Mouse (Mus musculus): Measurements from ENCODE around the gene Spred1.
"Not testable (repeated sequence)": the region's sequence is repeated elsewhere in the genome, so short reads cannot be mapped to it uniquely, and the experiment has no call there.

Spred1 gene

DNA sequence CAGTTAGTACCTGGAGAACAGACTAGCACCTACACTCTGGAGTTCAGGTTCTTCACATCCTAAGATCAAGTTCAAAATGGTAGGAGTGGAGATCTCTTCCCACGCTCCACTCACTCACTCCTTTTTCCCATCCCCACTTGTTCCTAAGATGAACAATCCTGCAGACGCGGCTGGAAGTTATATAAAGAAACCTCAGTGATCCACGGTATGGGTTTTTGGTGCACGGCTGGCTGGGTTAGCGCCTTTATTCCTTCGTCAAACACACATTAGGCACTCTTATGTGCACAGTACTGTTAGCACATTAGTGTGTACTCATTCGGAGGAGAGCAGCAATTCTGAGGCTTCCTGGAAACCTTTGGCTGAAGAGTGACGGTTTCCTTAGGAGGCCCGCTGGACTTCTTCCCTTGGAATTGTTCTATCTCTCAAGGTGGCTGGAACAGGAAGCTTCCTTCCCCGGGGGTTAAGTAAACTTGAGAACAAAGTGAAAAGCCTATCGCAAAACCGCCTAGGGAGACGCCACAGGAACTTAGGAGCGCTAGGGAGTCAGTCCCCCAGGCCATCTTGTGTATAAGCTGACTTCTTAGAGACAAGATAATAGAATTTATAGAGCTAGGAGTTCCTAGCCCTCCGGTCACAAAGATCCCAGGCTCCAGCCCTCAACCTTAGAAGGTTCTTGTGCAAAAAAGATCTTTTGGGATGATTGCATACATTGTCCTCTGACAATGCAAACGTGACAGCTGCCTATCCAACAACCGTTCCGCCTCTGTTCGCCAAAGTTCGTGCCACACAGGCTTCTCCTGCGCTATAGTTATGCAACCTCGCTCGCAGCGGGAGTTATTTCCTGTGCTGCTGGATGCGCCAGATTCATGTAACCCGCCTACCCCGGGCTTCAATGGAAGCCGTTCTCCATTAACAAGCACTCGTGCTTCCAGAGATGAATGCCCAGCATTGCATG is 1.6 kb upstream of the Spred1 start:
- peak in 1 of 2 experiments; percentile 24 for DNase-seq (ENCODE audit: low read depth in 1 of 2, low spot score in 2 of 2)

DNA sequence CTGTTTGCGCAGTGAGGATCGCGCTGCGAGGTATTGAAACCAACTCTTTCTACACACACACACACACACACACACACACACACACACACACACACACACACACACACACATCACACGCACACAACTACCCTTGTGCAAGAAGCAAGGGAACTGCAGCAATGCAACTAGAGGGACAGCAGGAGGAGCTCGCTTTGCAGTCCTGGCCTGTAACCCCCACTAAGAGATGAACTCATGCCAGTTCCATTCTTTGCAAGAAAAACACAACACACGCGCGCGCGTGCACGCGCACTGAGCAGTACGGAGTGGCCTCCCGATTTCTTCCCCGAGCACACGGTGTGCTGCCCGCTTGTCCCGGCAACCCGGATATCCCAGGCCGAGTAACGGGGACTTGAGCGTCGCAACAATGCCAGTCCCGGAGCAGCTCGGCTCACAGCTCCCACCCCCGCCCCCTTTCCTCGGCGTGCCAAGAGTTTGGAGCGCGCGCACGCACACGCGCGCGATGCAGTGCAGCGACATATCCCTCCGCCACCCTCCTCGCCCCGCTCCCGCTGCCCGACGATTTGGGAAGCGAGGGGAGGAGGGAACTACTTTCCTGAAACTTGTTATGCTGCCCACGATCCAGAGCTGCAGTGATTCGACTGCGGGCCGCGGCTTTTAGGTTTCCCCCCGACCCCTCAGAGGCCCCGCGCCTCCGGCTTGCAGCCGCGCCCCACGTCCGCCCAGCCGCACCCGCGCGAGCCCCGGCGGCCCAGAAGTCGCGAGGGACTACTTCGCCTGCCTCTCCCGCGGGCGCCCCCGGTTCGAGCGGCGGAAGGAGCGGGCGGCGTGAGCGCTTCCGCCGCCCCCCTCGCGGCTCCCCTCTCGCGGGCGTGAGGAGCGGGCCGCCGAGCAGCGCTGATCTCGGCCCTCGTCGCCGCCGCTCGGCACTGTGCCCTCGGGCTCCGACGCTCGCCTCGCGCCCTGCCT is 645 bp upstream of the Spred1 start:
- peak; percentile 63 to 75 for DNase-seq (ENCODE audit: low read depth in 1 of 2, low spot score in 2 of 2)

DNA sequence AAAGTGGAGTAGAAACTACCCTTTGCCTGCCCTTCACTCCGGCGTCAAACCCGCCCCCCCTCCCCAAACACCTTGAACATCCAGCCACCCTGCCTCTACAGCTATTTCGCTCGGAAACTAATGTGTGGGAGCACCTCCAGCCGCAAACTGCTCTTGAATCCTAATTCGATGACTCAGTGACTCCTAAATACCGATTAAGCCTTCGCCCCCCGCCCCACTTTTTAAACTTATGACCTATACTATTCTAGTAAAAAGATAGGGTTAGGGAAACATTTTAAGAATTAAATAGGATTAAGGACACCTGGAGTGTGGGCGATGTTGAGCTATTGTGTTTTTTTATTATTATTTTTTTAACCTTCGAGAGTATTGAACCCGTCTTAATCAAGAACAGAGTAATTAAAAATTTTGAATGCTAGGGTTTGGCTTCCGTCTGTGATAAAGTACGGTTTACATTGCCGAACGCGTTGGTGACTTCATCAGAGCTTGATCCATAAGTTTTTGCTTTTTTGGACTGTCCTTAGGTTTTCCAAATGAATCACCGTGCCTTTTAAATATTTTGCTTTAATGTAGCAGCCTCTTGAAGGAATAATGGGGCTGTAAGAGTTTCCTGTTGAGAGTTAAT is 921 bp downstream of the Spred1 start:
- DNase-seq (ENCODE audit: low read depth in 1 of 2, low spot score in 2 of 2), result no peak

DNA sequence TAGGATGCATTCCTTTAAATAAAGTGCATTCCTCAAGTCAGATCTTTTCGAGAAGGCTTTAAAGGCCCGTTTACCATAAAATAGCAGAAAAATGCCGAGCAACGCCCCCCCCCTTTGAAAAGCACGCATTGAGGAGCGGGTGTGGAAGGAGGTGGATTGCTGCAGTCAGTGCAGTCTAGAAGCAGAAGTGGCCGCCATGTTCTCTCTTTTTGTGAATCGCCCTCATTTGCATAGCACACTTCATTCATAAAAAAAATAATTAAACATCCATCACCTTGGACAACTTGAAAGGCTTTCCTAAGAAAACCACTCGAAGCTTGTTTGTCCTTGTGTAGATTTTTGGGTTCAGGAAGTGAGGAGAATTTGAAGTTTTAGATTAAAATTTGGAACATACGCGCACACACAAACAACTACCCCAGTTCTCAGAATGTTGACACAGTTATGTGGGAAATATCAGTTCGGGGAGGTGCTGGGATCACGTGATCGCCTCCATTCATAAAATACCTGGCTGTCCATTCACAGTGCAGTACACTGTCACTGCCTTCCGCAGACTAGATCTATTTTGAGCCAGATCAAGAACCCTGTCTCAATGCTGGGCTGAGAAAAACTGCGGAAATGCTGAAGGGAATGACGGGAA is 1.6 kb downstream of the Spred1 start:
- no peak for DNase-seq (ENCODE audit: low read depth in 1 of 2, low spot score in 2 of 2)

DNA sequence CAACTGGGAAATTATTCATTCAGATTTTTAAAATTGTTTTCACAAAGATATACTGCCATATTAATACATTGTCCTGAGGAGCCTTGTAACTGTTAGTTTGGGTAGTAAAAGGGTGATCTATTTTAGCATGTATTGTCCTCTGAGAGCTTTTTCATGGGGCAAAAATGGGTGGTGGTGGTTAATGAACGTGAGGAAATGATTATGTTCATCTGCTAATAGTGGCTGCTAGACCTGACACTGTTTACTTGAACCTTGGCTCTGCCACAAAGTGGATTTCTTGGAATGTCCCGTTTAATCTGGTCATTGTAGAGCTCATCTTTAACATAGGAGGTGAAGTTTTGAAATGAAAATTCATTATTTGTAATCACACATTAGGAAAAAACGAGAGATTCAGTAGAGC is 2.5 kb downstream of the Spred1 start:
- no peak for DNase-seq (ENCODE audit: low read depth in 1 of 2, low spot score in 2 of 2)

DNA sequence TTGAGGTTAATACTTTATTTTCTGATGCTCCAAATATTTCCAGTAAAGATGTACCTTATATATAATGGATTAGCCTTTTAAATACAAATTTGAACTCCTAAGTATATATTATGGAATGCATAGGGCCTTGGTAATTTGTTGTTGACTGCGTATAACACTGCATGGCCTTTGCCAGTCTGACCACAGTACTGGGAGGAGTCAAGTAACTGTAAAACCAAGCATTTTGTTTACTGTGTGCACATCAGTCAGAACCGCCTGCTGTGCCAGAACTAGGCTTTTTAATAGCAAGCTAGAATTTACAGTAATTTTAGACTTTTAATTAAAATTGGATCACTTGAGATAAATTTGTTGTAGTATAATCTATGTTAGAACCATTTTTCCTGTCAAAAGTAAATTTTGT is 3.7 kb downstream of the Spred1 start:
- no peak for DNase-seq (ENCODE audit: low read depth in 1 of 2, low spot score in 2 of 2)

DNA sequence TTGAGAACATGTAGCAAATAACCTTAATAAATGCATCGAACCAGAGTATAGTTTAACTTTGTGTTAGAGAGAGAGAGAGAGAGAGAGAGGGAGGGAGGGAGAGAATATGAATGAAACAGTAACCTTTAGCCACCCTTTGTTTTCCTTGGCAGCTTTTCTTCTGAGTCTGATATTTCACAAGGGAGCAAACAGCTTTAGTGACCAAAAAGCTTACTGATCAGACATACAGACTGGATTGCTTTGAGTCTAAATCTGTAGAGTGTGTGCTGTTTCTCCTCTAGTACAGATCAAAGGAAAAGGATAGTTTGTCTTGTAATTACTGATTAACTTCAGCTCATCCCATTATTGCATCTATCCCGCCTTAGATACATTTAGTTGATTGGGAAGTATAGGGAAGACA is 8.0 kb downstream of the Spred1 start:
- no peak for DNase-seq (ENCODE audit: low read depth in 1 of 2, low spot score in 2 of 2)

DNA sequence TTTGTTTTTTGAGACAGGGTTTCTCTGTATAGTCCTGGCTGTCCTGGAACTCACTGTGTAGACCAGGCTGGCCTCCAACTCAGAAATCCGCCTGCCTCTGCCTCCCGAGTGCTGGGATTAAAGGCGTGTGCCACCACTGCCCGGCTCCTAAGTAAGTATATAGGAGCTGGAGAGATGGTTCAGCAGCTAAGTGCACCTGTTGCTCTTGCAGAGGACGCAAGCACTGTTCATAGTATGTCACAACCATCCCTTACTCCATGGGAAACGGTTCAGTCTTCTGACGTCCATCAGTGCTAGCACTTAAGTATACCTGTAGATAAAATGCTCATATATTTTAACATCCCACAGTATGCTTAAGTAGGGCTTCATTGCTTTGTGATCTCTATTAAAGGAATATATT is 9.9 kb downstream of the Spred1 start:
- not testable (repeated sequence) for DNase-seq (ENCODE audit: low read depth in 1 of 2, low spot score in 2 of 2)

DNA sequence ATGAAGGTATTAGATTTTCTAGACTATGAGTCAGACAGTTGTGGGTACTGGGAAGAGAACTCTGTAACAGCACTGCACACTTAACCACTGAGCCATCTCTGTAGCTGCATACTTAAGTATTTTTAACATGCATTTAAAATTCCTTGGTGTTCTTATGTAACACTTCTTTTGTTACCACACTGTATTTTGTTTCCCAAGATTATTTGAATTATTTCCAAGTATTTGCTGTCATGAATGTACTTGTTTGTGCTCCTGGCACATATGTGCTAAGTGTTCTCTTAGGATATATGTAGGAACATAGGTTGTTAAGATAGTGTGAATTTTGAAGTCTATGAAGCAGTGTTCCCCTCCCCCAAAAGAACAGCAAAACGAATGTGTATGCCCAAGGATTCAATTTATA is 10.7 kb downstream of the Spred1 start:
- DNase-seq (ENCODE audit: low read depth in 1 of 2, low spot score in 2 of 2), result no peak

DNA sequence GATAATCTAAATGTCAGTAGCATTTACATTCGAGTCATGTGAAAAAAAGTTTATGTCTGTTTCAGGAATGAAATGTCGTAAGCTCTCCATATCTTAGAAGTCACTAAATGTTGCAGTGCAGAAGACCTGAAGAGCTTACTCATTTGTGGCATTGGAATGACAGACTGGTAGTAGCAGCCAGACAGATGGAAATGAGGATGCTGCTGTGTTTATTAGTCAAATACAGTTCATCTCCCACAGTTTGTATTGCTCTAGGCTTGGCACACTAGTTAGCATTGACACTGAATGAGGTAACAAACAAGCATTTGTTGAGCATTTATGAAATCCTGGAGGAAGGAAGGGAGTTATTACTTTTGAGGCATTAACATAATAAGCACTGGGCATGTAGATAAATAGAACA is 12.4 kb downstream of the Spred1 start:
- DNase-seq (ENCODE audit: low read depth in 1 of 2, low spot score in 2 of 2), result no peak

DNA sequence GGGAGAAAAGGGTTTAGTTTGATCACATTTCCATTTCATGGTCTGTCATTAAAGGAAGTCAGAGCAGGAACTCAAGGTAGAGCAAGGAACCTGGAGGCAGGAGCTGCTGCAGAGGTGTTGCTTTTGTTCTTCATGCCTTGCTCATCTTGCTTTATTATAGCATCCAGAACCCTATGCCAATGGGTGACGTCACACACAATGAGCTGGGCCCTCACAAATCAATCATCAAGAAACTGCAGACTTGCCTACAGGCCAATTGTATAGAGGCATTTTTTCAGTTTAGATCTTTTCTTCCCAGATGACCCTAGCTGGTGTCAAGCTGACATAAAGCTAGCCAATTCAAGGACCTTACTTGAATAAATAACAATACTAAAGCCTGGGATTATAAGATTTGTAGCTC is 16.6 kb downstream of the Spred1 start:
- DNase-seq (ENCODE audit: low read depth in 1 of 2, low spot score in 2 of 2), result no peak

DNA sequence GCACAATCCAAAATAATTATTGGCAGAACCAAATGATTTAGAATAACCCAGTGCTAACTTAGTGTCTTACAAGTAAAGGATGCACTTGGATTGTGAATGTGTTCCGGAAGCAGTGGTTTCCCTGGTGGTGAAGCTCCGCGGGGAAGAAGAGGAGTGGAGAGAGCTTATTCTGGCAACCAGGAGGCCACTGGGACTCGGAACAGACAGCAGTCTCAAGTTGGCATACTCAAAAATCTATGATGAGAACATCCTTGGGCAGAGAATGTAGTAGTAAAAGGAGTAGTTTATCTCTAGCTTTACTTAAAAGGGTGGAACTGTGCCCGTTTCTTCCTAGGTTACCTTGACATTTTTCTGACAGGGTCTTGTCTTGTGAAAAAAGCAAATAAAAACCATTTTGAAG is 17.8 kb downstream of the Spred1 start:
- DNase-seq (ENCODE audit: low read depth in 1 of 2, low spot score in 2 of 2), result no peak

DNA sequence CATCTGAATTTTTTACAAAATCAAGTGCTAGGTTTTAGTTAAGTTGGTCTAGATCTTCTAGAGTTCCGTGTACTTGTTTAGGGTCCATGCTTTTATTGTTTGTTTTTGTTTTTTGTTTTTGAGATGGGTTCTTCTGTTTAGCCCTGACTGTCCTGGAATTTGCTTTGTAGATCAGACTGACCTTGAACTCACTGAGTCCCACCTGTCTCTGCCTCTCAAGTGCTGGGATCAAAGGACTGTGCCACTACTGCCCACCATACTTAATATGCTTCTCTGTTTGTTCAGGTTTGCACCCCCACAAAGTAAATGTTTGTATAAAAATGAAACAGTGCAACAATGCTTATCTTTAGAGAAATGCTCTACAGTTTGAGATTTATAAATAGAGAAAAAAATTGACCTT is 18.8 kb downstream of the Spred1 start:
- no peak for DNase-seq (ENCODE audit: low read depth in 1 of 2, low spot score in 2 of 2)

DNA sequence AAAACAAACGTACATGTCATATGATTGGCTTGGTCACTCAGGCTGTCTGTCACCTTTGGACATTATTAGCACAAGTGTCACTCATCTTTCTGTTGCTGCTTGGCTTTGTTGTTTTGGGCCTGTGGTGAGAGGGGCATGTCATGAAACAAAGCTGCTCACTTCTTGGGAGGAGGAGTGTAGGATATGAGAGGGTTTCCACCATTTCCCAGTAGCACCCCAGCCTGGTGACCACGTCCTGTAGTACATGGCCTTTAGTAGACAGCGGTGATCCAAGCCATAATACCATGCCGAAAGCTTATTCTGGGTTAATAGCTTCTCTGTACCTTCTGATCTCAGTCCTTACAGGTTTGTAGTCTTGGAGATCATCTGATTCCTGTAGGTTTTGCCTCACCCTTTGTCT is 21.9 kb downstream of the Spred1 start:
- no peak for DNase-seq (ENCODE audit: low read depth in 1 of 2, low spot score in 2 of 2)

DNA sequence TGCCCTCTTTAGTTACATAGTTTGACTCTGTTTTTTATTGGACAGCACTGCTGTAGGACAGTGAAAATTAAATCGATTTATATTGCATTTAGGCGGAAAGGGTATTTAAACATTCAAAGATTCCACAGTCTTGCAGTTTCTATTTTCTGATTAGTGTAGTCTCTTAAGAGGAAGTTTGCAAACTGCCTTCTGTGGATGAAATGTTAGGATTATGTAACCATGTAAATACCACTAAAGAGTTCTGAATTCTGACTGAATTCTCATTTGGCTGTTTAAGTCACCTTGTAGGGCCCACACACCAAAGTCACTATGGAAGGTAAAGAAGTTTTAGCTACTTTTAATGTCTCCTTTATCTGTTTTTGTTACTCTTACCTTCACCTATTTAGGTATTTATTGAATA is 24.9 kb downstream of the Spred1 start:
- no peak for DNase-seq (ENCODE audit: low read depth in 1 of 2, low spot score in 2 of 2)

DNA sequence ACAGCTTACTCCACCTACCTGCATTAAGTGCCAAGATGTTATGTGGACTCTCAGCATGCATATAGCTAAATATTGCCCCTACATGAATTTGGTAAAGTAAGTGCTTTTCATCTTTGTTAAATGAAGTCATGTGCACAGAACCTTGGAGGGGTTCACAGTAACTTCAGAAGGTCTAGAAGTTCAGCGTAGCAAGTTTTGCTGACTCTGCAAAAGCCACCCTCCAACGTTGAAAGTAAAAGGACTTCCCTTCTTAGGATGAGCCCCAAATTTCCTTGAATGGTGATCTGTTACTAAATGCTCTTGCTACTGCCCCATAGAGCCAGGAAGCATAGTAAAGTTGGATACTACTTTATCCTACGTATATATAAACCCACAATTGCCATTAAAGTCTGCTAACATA is 25.4 kb downstream of the Spred1 start:
- DNase-seq (ENCODE audit: low read depth in 1 of 2, low spot score in 2 of 2), result no peak

DNA sequence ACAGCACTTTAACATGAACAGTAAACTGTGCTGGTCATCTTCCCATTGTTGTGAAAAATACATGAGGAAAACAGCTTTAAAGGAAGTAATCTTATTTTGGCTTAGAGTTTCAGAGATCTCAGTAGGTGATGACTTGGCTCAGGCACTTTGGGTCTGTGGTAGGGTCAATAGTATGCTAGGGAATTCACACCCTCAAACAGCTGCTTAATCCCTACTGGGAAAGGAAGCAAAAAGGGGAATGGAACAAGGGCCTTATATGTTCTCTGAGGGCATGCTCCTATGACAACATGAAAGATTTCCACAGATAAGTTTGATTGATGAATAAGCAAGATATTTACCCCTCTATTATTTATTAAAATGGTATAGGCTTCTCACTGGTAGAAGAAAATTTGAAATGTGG is 31.0 kb downstream of the Spred1 start:
- no peak for DNase-seq (ENCODE audit: low read depth in 1 of 2, low spot score in 2 of 2)

DNA sequence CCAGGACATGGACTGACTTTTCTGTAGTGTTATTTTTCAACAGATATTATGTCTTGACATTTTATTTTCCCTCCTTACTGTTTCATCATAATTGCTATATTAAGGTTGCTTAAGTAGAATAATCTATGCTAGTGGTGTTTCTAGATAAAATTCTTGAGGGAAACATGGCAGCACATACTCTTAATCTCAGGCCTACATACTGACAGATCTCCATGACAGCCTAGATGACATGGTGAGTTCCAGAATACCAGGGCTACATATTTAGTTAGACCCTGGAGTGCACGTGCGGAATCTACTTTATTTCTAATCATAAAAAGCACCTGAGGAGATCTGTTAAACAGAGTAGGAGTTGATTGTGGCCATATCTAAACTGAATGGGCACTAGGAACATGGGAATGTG is 47.2 kb downstream of the Spred1 start:
- DNase-seq (ENCODE audit: low read depth in 1 of 2, low spot score in 2 of 2), result no peak

DNA sequence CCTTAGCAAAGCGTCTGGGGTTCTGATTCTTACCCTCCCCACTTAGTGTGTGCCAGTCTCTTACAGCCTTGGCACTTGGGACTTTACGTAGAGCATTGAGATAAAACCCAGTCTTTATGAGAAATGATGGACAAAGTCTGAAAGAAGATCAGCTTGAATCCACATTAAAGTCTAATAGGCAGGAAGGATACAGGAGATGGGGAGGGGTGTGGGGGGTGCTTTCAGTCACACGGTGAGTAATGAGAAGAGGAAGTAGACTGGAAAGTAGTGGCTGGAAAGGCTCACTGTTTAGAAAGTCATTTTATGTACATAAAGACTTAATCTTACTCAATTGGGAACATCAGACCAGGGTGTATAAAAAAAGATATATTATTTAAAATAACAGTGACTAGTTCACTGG is 47.9 kb downstream of the Spred1 start:
- DNase-seq (ENCODE audit: low read depth in 1 of 2, low spot score in 2 of 2), result no peak

DNA sequence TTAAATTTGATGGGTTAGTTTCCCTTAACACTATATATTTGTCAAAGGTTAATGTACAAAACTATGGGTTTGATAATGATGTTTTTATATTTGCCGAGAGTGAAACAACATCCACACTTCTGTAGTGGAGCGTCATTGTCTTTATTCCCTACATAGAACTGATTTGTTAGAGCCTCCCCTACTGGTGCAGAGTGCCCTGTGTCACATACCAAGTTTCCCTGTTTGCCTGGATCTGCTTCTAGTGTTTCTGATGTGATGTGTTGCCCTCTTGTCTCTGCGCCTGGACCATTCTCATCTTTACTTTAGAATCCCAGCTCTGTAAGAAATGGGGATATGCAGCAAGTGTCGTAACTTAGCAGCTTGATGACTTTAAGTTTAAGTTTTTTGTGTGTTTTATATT is 51.8 kb downstream of the Spred1 start:
- DNase-seq (ENCODE audit: low read depth in 1 of 2, low spot score in 2 of 2), result no peak

DNA sequence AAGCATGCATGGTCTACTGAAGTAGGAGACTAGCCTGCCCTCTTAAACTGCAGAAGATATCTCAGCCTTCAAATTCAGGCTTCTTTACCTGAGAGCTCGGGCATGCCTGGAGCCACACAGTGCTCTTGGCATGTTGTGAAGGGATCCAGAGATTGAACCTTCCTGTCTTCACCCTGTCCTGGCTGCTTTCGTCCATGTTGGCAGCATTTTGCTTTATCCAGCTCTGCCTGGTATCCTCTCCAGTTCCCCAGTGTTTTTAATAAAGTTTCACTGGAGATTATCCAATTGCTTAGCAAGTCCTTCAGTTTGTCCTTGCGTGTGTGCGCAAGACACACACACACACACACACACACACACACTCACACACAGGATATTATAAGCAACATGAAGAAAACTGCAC is 54.9 kb downstream of the Spred1 start:
- no peak for DNase-seq (ENCODE audit: low read depth in 1 of 2, low spot score in 2 of 2)

Measured in monocyte, adult 2 months (primary cell).